Mouse (Mus musculus): ENCODE data around the gene Serpina1e.

DNA sequence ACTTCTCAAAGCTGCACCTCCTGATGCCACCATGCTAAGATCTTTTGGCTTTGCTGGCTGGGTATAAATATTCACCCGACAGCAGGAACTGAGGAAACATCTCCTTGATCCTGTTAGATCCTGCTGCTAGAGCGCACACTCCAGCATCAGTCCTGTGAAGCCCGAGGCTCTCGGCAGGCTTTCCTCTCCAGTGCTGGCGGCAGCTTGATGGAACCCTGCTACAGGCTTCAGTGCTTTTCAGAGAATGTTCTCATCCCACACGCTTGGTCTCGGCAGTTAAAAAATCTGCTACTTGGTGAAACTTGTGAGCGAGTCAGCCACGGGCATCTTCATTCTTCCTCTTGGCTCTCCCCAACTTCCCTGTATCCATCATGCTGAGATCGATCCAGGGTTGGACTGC, 19.5 kb upstream of the Serpina1e start:
- no peak for TF ChIP-seq CTCF (IDR thresholded peaks at IDR 0.05; ENCODE audit: borderline replicate concordance, insufficient read depth, low read length)
- TF ChIP-seq POLR2A (IDR thresholded peaks at IDR 0.05; ENCODE audit: low read depth, low read length): no peak
